Mouse (Mus musculus): Measurements from ENCODE around the gene Wdr90. TPM values are rescaled to one million over a fixed set of nuclear protein-coding genes. Genes with fewer than 3 reads are reported as not detected.

Wdr90 gene
- polyA plus RNA-seq, 1 experiment from 2014 or later, result 13.1 TPM

- no peak for ATAC-seq
- H3K36me3 ChIP-seq (ENCODE audit: control insufficient read depth, insufficient read depth, low read length), result peaks cover 13% of the 10 kb centered on the region
- peaks cover 38% of the 10 kb centered on the region for H3K4me1 ChIP-seq (ENCODE audit: control insufficient read depth, insufficient read depth, low read depth, low read length)
- H3K4me3 ChIP-seq (ENCODE audit: low read length), result peak overlapping the region; percentile 73
- H3K27ac ChIP-seq (ENCODE audit: low read depth, low read length), result no peak overlapping the region
- H3K9me3 ChIP-seq (ENCODE audit: control insufficient read depth, low read length), result no peaks in the 10 kb centered on the region
- peak overlapping the region; percentile 77; the same call in 1 of the 2 replicates for H3K9ac ChIP-seq (ENCODE audit: low read depth, low read length)
- 78% methylated on average over 16 of the region's 17 CpGs for WGBS
- no peaks in the 10 kb centered on the region for H3K27me3 ChIP-seq (replicated peaks; ENCODE audit: control insufficient read depth, insufficient read depth, low read length)
- H3K4me2 ChIP-seq (ENCODE audit: low read length), result peak overlapping the region; percentile 99
Measured at GRCm38 (mm10) chr17:25824362-25825142, 36.7 kb downstream of the Wdr90 start.

GRCm38 (mm10) chr17:25823452-25823851 lies 37.8 kb downstream of the Wdr90 start, which contains the start of gene Wdr24:
Wdr24 (plus strand) TSS chr17:25823627.
- ATAC-seq, result peak; percentile 81
- Histone ChIP-seq H3K27ac (ENCODE audit: low read depth, low read length) (peak within 1 kb of the TSS; percentile 73), H3K4me2 (ENCODE audit: low read length) (peak within 1 kb of the TSS; percentile 99), H3K4me3 (ENCODE audit: low read length) (peak within 1 kb of the TSS; percentile 73), H3K27me3 (replicated peaks; ENCODE audit: control insufficient read depth, insufficient read depth, low read length) (peaks cover 2% of the 10 kb centered on the region; the same call in 1 of the 2 replicates), H3K36me3 (ENCODE audit: control insufficient read depth, insufficient read depth, low read length) (peaks cover 18% of the 10 kb centered on the region), H3K9ac (ENCODE audit: low read depth, low read length) (peak within 1 kb of the TSS; percentile 77), H3K4me1 (ENCODE audit: control insufficient read depth, insufficient read depth, low read depth, low read length) (peaks cover 35% of the 10 kb centered on the region), H3K9me3 (ENCODE audit: control insufficient read depth, low read length) (no peaks in the 10 kb centered on the region)
- 1% methylated on average over 18 of the region's 18 CpGs for WGBS

- WGBS, result 9% methylated on average over 46 of the region's 46 CpGs
- H3K36me3 ChIP-seq (ENCODE audit: control insufficient read depth, insufficient read depth, low read length), result peaks cover 26% of the 10 kb centered on the region
- H3K27me3 ChIP-seq (replicated peaks; ENCODE audit: control insufficient read depth, insufficient read depth, low read length), result peaks cover 2% of the 10 kb centered on the region; the same call in 1 of the 2 replicates
- H3K9ac ChIP-seq (ENCODE audit: low read depth, low read length), result no peak overlapping the region; the same call in 1 of the 2 replicates
- no peak overlapping the region for H3K4me3 ChIP-seq (ENCODE audit: low read length)
- no peak overlapping the region for H3K27ac ChIP-seq (ENCODE audit: low read depth, low read length)
- no peaks in the 10 kb centered on the region for H3K9me3 ChIP-seq (ENCODE audit: control insufficient read depth, low read length)
- no peak for ATAC-seq
- H3K4me1 ChIP-seq (ENCODE audit: control insufficient read depth, insufficient read depth, low read depth, low read length), result peaks cover 7% of the 10 kb centered on the region
- no peak overlapping the region for H3K4me2 ChIP-seq (ENCODE audit: low read length)
Measured at GRCm38 (mm10) chr17:25818851-25819780, 42.2 kb downstream of the Wdr90 start.

- H3K4me1 ChIP-seq (ENCODE audit: control insufficient read depth, insufficient read depth, low read depth, low read length), result peaks cover 11% of the 10 kb centered on the region
- no peak overlapping the region for H3K27ac ChIP-seq (ENCODE audit: low read depth, low read length)
- WGBS, result 88% methylated on average over 11 of the region's 11 CpGs
- H3K4me2 ChIP-seq (ENCODE audit: low read length), result no peak overlapping the region
- H3K9ac ChIP-seq (ENCODE audit: low read depth, low read length), result no peak overlapping the region
- H3K36me3 ChIP-seq (ENCODE audit: control insufficient read depth, insufficient read depth, low read length), result peaks cover 26% of the 10 kb centered on the region
- peaks cover 2% of the 10 kb centered on the region; the same call in 1 of the 2 replicates for H3K27me3 ChIP-seq (replicated peaks; ENCODE audit: control insufficient read depth, insufficient read depth, low read length)
- H3K9me3 ChIP-seq (ENCODE audit: control insufficient read depth, low read length), result no peaks in the 10 kb centered on the region
- H3K4me3 ChIP-seq (ENCODE audit: low read length), result no peak overlapping the region
- no peak for ATAC-seq
Measured at GRCm38 (mm10) chr17:25817662-25818061, 43.6 kb downstream of the Wdr90 start.

GRCm38 (mm10) chr17:25813471-25813870 lies 47.8 kb downstream of the Wdr90 start:
- H3K27ac ChIP-seq (ENCODE audit: low read depth, low read length), result no peak overlapping the region; the same call in 1 of the 2 replicates

GRCm38 (mm10) chr17:25810890-25811289 lies 50.4 kb downstream of the Wdr90 start:
- Histone ChIP-seq H3K27me3 (replicated peaks; ENCODE audit: control insufficient read depth, insufficient read depth, low read length) (no peaks in the 10 kb centered on the region), H3K4me1 (ENCODE audit: control insufficient read depth, insufficient read depth, low read depth, low read length) (peaks cover 39% of the 10 kb centered on the region), H3K36me3 (ENCODE audit: control insufficient read depth, insufficient read depth, low read length) (no peaks in the 10 kb centered on the region), H3K4me3 (ENCODE audit: low read length) (no peak overlapping the region; the same call in 1 of the 2 replicates), H3K9me3 (ENCODE audit: control insufficient read depth, low read length) (no peaks in the 10 kb centered on the region), H3K4me2 (ENCODE audit: low read length) (peak overlapping the region; percentile 82), H3K27ac (ENCODE audit: low read depth, low read length) (no peak overlapping the region), H3K9ac (ENCODE audit: low read depth, low read length) (peak overlapping the region; percentile 90; the same call in 1 of the 2 replicates)
- no peak for ATAC-seq
- 74% methylated on average over 4 of the region's 4 CpGs for WGBS

More at GRCm38 (mm10) chr17:25813471-25813870, 47.8 kb downstream of the Wdr90 start:
- Histone ChIP-seq H3K4me2 (ENCODE audit: low read length) (peak overlapping the region; percentile 47), H3K27me3 (replicated peaks; ENCODE audit: control insufficient read depth, insufficient read depth, low read length) (no peaks in the 10 kb centered on the region), H3K9ac (ENCODE audit: low read depth, low read length) (peak overlapping the region; percentile 33), H3K4me3 (ENCODE audit: low read length) (peak overlapping the region; percentile 21; the same call in 1 of the 2 replicates), H3K36me3 (ENCODE audit: control insufficient read depth, insufficient read depth, low read length) (peaks cover 14% of the 10 kb centered on the region), H3K4me1 (ENCODE audit: control insufficient read depth, insufficient read depth, low read depth, low read length) (peaks cover 34% of the 10 kb centered on the region), H3K9me3 (ENCODE audit: control insufficient read depth, low read length) (no peaks in the 10 kb centered on the region)
- 1% methylated on average over 20 of the region's 20 CpGs for WGBS
- no peak for ATAC-seq

- peak overlapping the region; percentile 90 for H3K9ac ChIP-seq (ENCODE audit: low read depth, low read length)
- H3K36me3 ChIP-seq (ENCODE audit: control insufficient read depth, insufficient read depth, low read length), result no peaks in the 10 kb centered on the region
- H3K27me3 ChIP-seq (replicated peaks; ENCODE audit: control insufficient read depth, insufficient read depth, low read length), result no peaks in the 10 kb centered on the region
- no peaks in the 10 kb centered on the region for H3K9me3 ChIP-seq (ENCODE audit: control insufficient read depth, low read length)
- peaks cover 39% of the 10 kb centered on the region for H3K4me1 ChIP-seq (ENCODE audit: control insufficient read depth, insufficient read depth, low read depth, low read length)
- 5% methylated on average over 25 of the region's 25 CpGs for WGBS
- peak overlapping the region; percentile 97 for H3K27ac ChIP-seq (ENCODE audit: low read depth, low read length)
- H3K4me2 ChIP-seq (ENCODE audit: low read length), result peak overlapping the region; percentile 82
- peak; percentile 40 for ATAC-seq
- peak overlapping the region; percentile 81 for H3K4me3 ChIP-seq (ENCODE audit: low read length)
Measured at GRCm38 (mm10) chr17:25809606-25810340, 51.5 kb downstream of the Wdr90 start.

GRCm38 (mm10) chr17:25808789-25809605 lies 52.3 kb downstream of the Wdr90 start, which contains the start of gene Fbxl16:
Fbxl16 (plus strand) TSS chr17:25809085.
- peak within 1 kb of the TSS; percentile 90 for H3K9ac ChIP-seq (ENCODE audit: low read depth, low read length)
- H3K4me1 ChIP-seq (ENCODE audit: control insufficient read depth, insufficient read depth, low read depth, low read length), result peaks cover 39% of the 10 kb centered on the region
- no peaks in the 10 kb centered on the region for H3K9me3 ChIP-seq (ENCODE audit: control insufficient read depth, low read length)
- ATAC-seq, result peak; percentile 90
- under 1% methylated on average over 80 of the region's 100 CpGs for WGBS
- H3K4me3 ChIP-seq (ENCODE audit: low read length), result peak within 1 kb of the TSS; percentile 81
- H3K36me3 ChIP-seq (ENCODE audit: control insufficient read depth, insufficient read depth, low read length), result no peaks in the 10 kb centered on the region
- H3K27me3 ChIP-seq (replicated peaks; ENCODE audit: control insufficient read depth, insufficient read depth, low read length), result no peaks in the 10 kb centered on the region
- peak within 1 kb of the TSS; percentile 97 for H3K27ac ChIP-seq (ENCODE audit: low read depth, low read length)
- H3K4me2 ChIP-seq (ENCODE audit: low read length), result peak within 1 kb of the TSS; percentile 82
